Mouse (Mus musculus) cortical plate, adult 2 months (tissue): Measurements from ENCODE around the gene Il11ra1.
"Not testable (repeated sequence)": the region's sequence is repeated elsewhere in the genome, so short reads cannot be mapped to it uniquely, and the experiment has no call there.

ENCODE experiments used
- CTCF ChIP-seq: fragments of 200-500 bp; IDR thresholded peaks from 2 replicates; pipeline ENCODE4 v1.5.1; 2011; ENCODE audit warnings: mild to moderate bottlenecking, control low read depth, low read length; ENCODE audit not compliant: insufficient read depth; ENCODE audit errors: extremely low read depth
- POLR2A ChIP-seq: fragments of 200-500 bp; IDR thresholded peaks from 2 replicates; pipeline ENCODE4 v1.6.1; 2011; ENCODE audit warnings: mild to moderate bottlenecking, low read length, control low read depth; ENCODE audit not compliant: insufficient read depth; ENCODE audit errors: extremely low read depth

DNA sequence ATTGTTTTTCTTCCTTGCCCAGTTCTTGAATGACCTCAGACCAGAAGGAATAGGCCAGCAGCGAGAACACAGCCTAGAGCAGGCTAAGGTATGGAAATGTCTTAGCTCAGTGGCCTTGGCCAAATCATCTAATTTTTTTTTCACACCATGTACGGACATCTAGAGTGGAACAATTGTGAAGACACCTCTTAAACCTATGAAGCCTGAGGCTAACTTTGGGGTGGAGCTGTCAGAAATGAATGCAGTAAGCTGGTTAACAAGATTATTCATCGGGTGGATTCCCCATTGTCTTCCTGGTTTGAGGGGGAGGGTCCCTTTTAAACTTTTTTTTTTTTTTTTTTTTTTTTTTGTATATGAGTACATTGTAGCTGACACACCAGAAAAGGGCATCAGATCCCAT, 74.7 kb downstream of the Il11ra1 start:
- not testable (repeated sequence) for TF ChIP-seq CTCF, POLR2A
